Mouse (Mus musculus) cerebellum, adult 2 months (tissue): ENCODE results near the gene Adam15.

Source experiments
- CTCF ChIP-seq: fragments of 200-500 bp; IDR thresholded peaks from 2 replicates; pipeline ENCODE4 v1.5.1; 2011; ENCODE audit warnings: low read depth, mild to moderate bottlenecking, control low read depth, low read length, moderate library complexity, borderline replicate concordance; ENCODE audit not compliant: insufficient read depth
- POLR2A ChIP-seq: fragments of 200-500 bp; IDR thresholded peaks from 2 replicates; pipeline ENCODE4 v1.6.1; 2011; ENCODE audit warnings: low read length, control low read depth, borderline replicate concordance; ENCODE audit not compliant: insufficient read depth

DNA sequence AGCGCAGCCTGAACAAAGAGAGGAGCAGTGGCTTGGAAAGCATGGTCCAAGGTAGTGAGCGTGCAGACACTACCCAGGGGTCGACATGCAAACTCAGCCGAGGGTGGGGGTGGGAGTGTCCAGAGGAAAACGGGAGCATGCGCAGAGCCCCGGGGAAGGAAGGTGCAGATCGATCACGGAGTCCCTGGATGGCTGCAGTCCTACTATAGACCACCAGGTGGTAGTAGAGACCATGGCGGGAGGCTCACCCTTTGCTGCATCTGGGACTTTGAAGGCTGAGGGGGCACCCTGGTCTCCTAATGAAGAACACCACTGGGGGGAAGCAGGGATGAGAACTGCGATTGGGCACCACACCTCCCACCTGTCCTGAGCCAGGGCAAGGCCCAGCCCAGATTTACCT is 9.3 kb downstream of the Adam15 start:
- TF ChIP-seq POLR2A, result no peak
- TF ChIP-seq CTCF, result peak; percentile 96
